Mouse (Mus musculus): ENCODE data around the gene Fam98b.

GRCm38 (mm10) chr2:117217695-117218216 is 31.8 kb upstream of the Fam98b start:
- TF ChIP-seq CTCF (IDR thresholded peaks at IDR 0.05; ENCODE audit: low read depth) (no peak), EP300 (optimal IDR thresholded peaks at IDR 0.05) (no peak)
